Mouse (Mus musculus) kidney, postnatal 36 days (tissue): Measurements from ENCODE around the gene Nup50.

ENCODE experiments used
- DNase-seq, 2 experiments: peaks; one replicate each; pipeline ENCODE4 v3.0.0; 2021 to 2022; ENCODE audit warnings: mixed read lengths in 2 of 2

Gene Nup50

DNA sequence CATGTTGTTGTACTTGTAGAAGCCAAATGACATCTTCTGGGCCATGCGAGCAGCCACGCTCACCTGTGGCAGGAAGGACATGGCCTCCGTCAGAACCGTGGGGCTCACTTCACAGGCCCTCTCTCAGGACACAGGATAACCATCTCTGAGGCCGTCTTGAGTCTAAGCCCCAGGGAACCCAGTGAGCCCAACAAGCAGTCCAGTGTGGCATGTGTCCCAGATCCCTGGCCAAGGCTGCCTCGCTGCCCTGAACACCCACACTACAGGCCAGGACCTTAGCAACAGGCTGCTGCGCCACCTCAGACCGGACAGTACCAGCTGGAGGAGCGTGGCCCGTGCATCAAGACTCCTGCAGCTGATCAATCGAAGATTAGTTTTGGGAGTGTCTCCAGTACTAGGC is 30.0 kb downstream of the Nup50 start:
- DNase-seq = no peak

GRCm38 (mm10) chr15:84957851-84958250 is 34.6 kb downstream of the Nup50 start:
- no peak for DNase-seq

- DNase-seq = no peak
Measured at GRCm38 (mm10) chr15:84958331-84958730, 35.1 kb downstream of the Nup50 start.

GRCm38 (mm10) chr15:84959891-84960290 is 36.7 kb downstream of the Nup50 start:
- DNase-seq = no peak

DNA sequence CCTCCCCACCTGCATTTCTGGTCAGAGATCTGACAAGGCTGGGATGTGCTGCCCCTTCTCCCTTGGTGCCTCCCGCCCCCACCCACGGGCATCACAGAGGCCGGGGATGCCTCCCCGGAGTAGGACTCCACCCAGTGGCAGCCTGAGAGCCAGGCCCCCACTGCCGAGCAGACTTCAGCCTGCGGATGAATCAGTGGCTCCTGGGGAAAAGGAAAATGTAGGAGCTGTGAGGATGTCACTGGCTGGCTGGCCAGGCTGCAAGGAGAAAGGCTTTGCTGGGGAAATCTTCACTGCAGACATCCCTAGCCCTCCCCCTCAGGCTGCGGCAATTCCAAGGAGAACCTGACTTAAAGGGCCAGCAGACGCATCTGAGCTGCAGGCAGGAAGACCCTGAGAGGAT is 37.5 kb downstream of the Nup50 start:
- no peak for DNase-seq

- no peak for DNase-seq
Measured at GRCm38 (mm10) chr15:84962518-84962917, 39.3 kb downstream of the Nup50 start.

- DNase-seq = no peak
Measured at GRCm38 (mm10) chr15:84964771-84965170, 41.6 kb downstream of the Nup50 start.

GRCm38 (mm10) chr15:84965575-84966360 is 42.6 kb downstream of the Nup50 start:
- DNase-seq = peak; percentile 25 to 84

- DNase-seq = no peak
Measured at GRCm38 (mm10) chr15:84968534-84968933, 45.3 kb downstream of the Nup50 start.

GRCm38 (mm10) chr15:84972860-84973543 is 49.8 kb downstream of the Nup50 start:
- peak; percentile 85 to 90 for DNase-seq

- no peak for DNase-seq
Measured at GRCm38 (mm10) chr15:84973544-84973871, 50.3 kb downstream of the Nup50 start.

DNA sequence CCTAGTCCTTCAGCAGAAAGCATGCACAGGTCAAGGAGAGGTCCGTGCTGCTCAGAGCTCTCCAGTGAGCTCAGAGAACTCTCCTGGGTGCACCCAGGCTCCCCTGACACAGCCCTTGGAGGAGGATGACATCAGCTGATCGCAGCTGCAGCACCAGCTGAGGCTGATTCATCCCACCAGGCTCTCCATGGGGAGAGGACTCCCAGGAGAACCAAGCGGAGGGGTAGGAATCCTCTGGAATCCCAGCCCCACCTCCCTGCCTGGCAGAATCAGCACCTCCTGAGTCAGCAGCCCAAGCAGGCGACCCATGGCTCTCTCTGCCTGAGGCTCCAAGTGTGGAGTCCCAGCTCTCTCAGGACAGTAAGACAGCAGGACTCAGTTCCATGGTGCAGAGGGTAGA is 52.5 kb downstream of the Nup50 start:
- peak; percentile 49 to 60 for DNase-seq

DNA sequence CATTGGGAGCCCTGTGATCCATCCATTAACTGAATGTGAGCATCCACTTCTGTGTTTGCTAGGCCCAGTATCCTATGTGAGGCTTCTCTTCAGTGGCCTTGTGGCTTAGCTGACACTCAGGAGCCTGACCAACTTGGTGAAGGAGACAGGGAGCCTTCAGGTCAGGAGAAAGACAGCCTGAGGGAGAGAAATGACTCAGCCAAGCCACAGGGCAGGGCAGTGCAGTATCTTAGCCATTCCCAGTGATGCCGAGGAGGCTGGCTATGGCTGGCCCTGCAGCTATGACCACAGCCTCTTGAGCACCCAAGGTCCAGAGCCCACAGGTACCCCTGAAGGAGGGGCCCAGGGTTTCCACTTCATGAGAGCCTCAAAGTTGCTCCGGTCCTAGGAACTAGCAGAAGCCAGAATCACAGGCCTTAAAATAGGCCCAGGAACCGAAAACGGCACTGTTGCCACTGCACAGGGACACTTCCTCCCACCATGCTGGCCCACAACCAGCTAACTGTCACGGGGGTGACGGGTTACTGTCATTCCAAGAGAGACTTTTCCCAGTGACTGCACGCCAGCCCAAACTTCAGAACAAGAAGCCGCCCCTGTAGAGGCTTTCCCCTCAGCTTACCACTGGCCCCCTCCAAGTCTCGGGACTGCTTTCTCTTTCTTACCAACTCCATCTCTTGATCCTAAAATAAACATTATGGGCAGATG is 58.5 kb downstream of the Nup50 start:
- peak in 1 of 2 experiments; percentile 38 for DNase-seq

DNA sequence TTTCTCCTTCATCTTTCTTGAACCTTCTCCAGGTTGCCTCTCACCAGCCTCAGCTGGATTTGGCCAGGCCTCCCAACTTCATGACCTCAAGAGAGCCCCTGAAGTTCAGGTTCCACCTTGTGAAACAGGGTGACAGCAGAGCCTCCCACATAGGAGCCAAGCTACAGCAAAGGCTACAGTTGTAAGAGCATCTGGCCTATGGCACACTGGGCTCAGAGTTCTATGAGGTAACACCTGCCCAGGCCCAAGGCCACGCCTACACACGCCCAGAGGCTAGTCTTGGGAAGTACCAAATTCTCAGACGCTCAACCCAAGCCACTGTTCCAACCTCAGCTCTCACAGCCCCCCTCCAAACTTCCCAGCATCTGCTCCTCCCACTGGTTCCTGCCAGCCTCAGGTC is 59.7 kb downstream of the Nup50 start:
- DNase-seq = no peak

DNA sequence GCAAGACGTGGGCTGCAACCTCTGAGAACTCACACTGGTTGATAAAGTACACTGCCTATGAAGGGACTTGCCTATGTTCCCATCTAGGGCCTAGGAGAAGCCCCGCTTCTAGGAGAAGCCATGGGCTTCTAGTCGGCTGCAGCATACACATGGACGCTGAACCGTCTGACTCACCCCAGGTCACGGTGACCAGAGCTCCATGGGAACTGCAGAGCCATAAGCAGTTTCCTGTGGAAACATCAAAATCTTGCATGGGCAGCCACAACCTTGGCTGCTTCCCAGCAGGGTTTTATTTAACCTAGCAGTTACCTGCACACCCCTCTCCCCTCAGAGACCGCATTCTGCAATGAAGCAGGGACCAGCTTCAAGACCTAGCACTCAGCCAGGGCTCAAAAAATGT is 60.5 kb downstream of the Nup50 start:
- DNase-seq = no peak

GRCm38 (mm10) chr15:84985516-84986160 is 62.4 kb downstream of the Nup50 start:
- no peak for DNase-seq

DNA sequence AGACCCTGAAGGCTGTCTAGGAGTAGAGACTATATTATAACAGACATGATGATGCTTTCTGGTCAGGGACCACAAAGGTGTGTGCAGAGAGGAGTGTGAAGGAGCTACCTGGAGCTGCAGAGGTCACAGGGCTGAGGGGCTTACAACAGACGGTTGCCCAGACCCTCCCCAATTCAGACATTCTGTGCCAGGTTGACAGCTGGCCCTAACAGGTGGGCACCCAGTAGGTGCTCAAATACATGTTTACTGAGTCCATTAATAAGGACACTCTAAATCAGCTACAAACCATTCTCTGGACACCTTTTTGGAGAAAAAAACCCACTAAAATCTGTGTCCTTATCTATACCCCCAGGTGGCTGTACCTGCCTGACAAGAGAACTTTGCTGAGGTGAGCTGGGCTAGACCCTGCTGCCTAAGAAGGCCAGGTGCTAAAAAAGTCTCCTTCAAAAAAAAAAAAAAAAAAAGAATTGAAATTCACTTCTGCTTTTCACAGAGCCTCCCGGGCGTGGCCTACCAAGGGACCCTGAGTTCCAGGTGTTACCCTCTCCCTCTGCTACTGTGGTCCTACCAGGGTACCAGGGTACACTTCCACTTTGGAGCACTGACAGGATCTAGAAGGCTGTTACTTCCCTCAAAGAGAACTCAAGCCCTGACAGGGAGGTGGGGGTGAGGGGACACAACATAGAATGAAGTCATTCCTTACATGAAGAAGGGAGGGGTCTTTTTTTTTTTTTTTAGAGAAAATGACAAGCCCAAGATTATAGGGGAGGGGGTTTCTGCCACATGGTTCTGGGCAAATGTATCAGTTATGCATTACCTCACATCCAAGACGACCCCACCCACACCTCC is 63.2 kb downstream of the Nup50 start:
- no peak for DNase-seq

GRCm38 (mm10) chr15:84987020-84987815 is 64.0 kb downstream of the Nup50 start:
- peak; percentile 33 to 63 for DNase-seq

GRCm38 (mm10) chr15:84987874-84988825 is 64.9 kb downstream of the Nup50 start, which contains the start of gene 5031439G07Rik:
TSS of gene 5031439G07Rik (minus strand) at chr15:84988551.
- peak; percentile 97 for DNase-seq

- DNase-seq = no peak
Measured at GRCm38 (mm10) chr15:84989098-84989497, 65.9 kb downstream of the Nup50 start.
